12 mouse cellular contexts compared by ENCODE assay signal in genomic region chr6:120788068-120788607, GRCm38 (mm10). TPM values are rescaled to one million over a fixed set of nuclear protein-coding genes. Genes with fewer than 3 reads are reported as not detected.
"Had no signal": no experiment of that assay in that cellular context is flagged by ENCODE, and none has a peak within 500 bp of the region (broad histone marks: within the 10 kb centered on the region; RNA-seq: fewer than 3 reads in every experiment).

No protein-coding gene starts in this region.

- ATAC-seq: intestine, postnatal 0 days had no signal

- H3K9ac ChIP-seq: limb, embryonic 13.5 days; liver, embryonic 15.5 days; lung, embryonic 14.5 days had no signal

- H3K4me3 ChIP-seq: layer of hippocampus, adult 2 months; limb, embryonic 13.5 days; liver, embryonic 15.5 days had no signal

- H3K4me1 ChIP-seq: limb, embryonic 13.5 days had no signal

- H3K27ac ChIP-seq: layer of hippocampus, adult 2 months; limb, embryonic 13.5 days; liver, embryonic 15.5 days had no signal

- H3K4me2 ChIP-seq: limb, embryonic 13.5 days; liver, embryonic 15.5 days; lung, embryonic 14.5 days had no signal

- H3K27me3 ChIP-seq: limb, embryonic 13.5 days; liver, embryonic 15.5 days had no signal

- H3K9me3 ChIP-seq: limb, embryonic 13.5 days; liver, embryonic 15.5 days had no signal

- DNase-seq: kidney, adult 8-10 months; kidney, postnatal 4 days; left cerebral cortex, postnatal 4 days; lung, postnatal 10 days; lung, postnatal 4 days; right cerebral cortex, postnatal 14 days had no signal

RNA-seq across cellular contexts. Expression of gene Slc25a18, which starts 14.8 kb away (rescaled TPM):
- total RNA-seq: liver, adult 2 months had no signal
- polyA plus RNA-seq: intestine, postnatal 0 days; liver, adult 2 months had no signal
